Mouse (Mus musculus): ENCODE results near the gene Ugt2b5.
"Not testable (repeated sequence)": the region's sequence is repeated elsewhere in the genome, so short reads cannot be mapped to it uniquely, and the experiment has no call there.

Gene Ugt2b5

GRCm38 (mm10) chr5:87140196-87140595 lies at the start of gene Ugt2b5:
Gene Ugt2b5 (minus strand): TSS chr5:87140318.
- not testable (repeated sequence) for DNase-seq

- not testable (repeated sequence) for DNase-seq
Measured at GRCm38 (mm10) chr5:87175780-87176179, 35.7 kb upstream of the Ugt2b5 start.

- DNase-seq: no peak
Measured at GRCm38 (mm10) chr5:87174671-87175070, 34.6 kb upstream of the Ugt2b5 start.

GRCm38 (mm10) chr5:87147741-87148454 lies 7.8 kb upstream of the Ugt2b5 start:
- DNase-seq: no peak

- peak in 1 of 2 experiments; percentile 3 for DNase-seq
Measured at GRCm38 (mm10) chr5:87142865-87143456, 2.8 kb upstream of the Ugt2b5 start.

- DNase-seq: not testable (repeated sequence)
Measured at GRCm38 (mm10) chr5:87103697-87104096, 36.4 kb downstream of the Ugt2b5 start.

GRCm38 (mm10) chr5:87092346-87093027 lies 47.6 kb downstream of the Ugt2b5 start, which contains the start of gene Ugt2b36:
Gene Ugt2b36 (minus strand): TSS chr5:87092555.
- no peak for DNase-seq

- no peak for DNase-seq
Measured at GRCm38 (mm10) chr5:87091111-87091510, 49.0 kb downstream of the Ugt2b5 start.

- no peak for DNase-seq
Measured at GRCm38 (mm10) chr5:87089264-87089663, 50.9 kb downstream of the Ugt2b5 start.

- no peak for DNase-seq
Measured at GRCm38 (mm10) chr5:87086269-87086668, 53.8 kb downstream of the Ugt2b5 start.

All from cerebellum, postnatal 36 days (tissue).